Mouse (Mus musculus) urinary bladder, adult 18-20 months (tissue): ENCODE data around the gene Camk1g.

Source experiments
- DNase-seq, 2 experiments: peaks; one replicate each; pipeline ENCODE4 v3.0.0; 2022; ENCODE audit warnings: low spot score in 2 of 2, mixed read lengths in 2 of 2

Camk1g gene

DNA sequence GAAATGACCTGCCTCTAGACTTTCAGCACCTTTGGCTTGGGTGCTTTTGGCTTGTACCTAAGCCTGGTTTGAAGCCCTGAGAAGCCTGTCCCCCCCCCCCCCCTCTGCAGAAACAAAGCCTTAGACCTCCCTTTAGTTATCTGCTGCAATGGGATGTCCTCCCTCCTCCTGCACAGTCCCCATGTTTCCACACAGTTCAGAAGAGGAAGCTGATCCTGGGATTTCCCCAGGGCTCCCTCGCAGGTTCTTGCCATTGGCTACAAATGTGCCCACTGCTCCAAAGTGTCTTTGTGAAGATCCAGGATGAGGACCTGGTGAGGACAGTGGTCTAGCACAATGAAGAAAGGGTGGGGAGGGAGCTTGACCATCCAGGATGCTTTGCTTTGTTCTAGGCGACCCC is 67.0 kb downstream of the Camk1g start:
- DNase-seq = no peak

- DNase-seq = no peak
These were observed 68.0 kb downstream of the Camk1g start for GRCm38 (mm10) chr1:193302093-193302405.

GRCm38 (mm10) chr1:193301216-193302092 is 68.6 kb downstream of the Camk1g start:
- DNase-seq = peak; percentile 74 to 82

DNA sequence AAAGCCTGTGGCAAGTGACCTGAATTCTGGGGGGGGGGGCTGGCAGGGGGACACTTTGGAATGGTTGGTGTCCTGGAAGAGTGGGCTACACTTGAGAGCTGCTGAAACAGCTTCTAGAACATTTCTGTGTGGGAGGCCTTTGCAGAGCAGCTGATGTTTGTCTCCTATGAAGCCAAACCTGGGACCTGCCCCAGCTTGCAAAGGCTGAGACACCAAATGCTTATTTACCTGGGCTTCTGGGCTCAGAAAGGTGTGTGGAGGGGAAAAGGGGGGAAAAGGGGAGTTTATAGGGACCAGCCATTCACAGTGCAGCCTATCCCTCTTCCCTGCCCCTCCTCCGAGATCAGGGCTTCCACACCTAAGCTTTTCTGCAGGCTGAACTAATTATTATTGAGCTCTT is 70.1 kb downstream of the Camk1g start:
- DNase-seq = peak in 1 of 2 experiments; percentile 41

- no peak for DNase-seq
These were observed 71.8 kb downstream of the Camk1g start for GRCm38 (mm10) chr1:193298141-193298765.
